Mouse (Mus musculus): ENCODE results near the gene Lmntd2.

Gene Lmntd2

DNA sequence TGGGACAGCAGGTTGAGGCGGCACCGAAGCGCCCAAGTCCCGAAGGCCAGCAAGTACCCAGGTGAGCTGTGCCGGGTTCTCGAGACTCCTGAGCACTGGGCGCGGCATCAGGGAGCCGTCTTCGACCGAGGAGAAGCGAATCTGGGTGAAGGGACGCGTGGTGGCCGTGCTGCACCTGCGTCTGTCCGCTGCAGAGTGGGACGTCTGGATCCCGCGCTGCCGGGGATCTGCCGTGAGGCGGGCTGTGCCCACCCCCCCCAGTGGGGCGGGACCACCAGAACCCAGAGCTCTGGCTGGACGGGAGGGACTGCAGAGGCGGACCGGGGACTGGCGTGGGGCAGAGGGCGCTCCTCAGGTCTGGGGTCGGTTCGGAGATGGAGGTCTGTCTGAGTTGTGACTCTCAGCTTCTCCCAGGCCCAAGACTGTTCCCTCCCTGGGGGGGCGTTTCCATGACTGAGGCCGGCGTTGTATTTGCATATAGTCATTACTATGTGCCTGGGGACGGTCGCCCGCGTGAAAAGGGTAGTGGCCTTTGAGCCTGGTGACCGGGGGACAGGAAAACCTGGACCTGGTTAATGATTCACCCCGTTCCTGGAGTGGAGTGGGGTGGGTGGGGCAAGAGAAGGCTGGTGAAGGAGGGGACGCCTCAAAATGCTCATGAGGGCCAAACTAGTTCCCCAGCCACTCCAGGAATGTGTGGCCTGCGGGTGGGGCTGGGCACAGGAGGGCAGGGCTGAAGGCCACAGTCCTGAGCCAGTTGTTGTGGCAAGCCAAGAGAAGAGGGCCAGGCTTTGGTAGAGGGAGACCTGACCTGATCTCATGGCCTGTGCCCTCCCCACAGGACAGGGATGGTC lies 2.2 kb upstream of the Lmntd2 start:
- DNase-seq: no peak

DNA sequence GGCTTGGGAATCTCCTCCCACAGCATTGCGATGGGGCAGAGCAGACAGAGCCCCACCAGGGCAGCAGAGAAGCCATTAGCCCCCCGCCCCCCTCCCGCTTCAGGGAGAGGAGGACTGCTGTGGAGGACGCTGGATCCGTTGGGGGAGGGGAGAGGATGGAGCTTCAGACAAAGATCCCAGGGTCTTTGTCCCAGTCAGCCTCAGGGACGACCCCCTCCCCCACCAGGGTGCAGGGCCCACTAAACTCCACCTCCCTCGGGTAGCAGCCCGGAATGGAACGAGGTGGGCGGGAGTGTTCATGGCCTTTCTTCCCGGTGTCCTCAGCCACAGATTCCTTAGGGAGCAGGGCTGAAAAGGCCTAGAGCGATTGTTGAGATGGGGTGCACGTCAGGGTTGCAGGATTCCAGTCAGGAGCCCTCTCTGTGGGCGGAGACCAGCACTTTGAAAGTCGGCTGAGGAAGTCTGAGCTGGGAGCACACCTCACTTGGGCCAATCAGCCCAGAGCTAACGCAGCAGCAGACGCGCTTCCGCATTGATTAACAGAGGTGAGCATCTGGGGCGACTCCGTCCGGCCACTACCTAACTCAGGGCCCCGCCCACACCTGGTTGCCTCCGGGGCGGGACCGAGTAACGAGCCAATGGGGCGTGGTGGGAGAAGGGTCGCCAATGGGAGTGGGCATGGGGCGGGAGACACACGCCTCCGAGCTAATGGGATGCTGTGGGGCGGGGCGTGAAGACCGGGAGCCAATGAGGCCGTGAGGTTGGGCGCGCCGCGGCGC lies 1.4 kb upstream of the Lmntd2 start, which contains the start of gene Rassf7:
Rassf7 (plus strand) TSS at position 760 of the 779 bp plus-strand sequence.
- DNase-seq: peak; percentile 96

DNA sequence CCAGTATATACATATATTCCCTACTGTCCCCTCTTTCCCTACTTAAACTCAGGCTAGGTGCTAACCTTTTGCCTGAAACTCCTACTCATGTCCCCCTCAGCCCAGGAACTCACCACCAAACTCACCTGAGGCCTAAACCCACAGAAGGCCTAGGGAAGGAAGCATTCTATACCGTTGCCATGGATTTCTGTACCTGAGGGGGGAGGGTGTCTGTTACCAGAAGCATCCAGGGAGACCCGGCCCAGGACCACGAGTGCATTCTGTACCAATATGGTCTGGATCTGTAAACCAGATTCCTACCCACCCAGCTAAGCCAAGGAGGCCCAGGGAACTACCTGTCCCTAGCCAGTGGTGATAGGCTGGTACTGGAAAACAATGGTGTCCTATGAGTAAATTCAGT lies 430 bp upstream of the Lmntd2 start:
- DNase-seq: no peak

DNA sequence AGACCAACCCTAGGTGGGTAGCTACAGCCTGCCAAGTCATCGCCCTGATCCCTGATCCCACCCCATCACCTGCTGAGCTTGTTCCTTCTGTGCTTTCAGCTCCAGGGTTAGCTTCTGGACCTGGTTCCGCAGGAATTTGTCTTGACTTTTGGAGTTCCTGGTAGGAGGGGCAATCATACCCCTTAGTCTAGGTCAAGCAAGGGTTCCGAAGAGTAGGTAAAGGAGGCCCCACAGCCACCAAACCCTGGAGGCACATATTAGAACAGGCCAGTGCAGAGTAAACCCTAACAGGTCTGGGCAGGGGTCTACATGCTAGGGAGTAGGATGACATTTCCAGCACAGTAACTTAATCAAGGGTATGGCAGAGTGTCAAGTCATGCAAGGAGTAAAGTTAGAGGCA lies 747 bp downstream of the Lmntd2 start:
- DNase-seq: no peak

DNA sequence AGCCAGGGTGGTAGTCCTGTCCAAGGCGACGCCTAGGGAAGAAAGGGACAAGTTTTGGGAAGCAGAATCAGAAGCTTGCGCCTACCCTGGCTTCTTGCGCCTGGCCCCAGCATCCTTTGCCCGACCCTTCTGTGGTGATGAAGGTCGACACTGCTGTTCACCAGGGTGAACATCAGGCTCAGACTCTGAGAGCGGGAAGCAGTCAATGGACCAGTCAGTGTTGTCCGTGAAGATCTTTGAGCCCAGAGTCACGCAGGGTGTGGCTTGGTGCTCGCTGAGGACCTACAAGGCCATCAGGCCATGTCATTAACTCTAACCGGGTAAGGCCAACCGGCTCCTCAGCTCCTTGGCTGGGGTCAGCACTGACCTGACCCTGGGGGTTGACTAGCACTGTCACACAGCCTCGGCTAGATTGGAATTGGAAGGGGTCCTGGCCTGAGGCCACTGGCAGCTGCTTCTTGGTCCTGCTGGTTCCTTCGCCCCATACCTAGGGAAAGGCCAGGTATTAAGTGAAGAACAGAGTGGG lies 3.2 kb downstream of the Lmntd2 start:
- no peak for DNase-seq

DNA sequence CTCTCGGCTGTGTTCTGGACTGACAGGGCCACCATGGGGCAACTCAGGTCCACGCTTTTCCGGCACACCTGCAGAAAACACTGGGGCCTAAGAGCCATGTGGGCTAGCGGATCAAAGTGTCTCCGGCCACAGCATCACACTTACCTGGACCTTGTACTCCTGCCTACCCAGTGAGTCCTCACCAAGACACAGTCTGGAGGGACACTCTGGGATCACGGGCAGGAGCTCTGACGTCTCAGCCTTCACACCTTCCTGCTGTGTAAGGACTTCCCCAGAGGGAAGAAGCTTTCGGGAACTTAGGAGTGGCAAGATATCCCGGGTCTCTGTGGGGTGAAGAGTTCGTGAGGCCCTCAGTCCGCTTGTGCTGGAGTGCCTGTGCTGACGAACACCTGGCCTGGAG lies 3.7 kb downstream of the Lmntd2 start:
- no peak for DNase-seq

DNA sequence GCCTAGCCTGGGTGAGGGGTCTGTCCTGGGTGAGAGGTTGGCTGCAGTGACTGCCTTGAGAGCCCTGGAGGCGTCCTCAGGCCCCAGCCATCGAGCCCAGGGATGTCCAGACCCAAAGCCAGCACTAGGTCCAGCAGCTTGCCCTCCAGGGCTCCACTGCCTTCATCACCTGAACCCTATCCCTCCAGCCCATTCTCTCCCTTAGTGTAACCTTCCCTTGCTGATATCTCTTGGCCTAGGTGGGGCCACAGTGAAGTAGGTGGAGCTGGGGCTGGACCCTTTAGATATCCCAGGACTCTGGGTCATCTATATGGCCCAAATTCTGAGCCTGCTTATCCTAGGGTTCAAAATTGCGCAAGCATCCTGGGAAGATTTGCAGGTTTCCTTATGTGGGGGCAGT lies 4.4 kb downstream of the Lmntd2 start:
- no peak for DNase-seq

DNA sequence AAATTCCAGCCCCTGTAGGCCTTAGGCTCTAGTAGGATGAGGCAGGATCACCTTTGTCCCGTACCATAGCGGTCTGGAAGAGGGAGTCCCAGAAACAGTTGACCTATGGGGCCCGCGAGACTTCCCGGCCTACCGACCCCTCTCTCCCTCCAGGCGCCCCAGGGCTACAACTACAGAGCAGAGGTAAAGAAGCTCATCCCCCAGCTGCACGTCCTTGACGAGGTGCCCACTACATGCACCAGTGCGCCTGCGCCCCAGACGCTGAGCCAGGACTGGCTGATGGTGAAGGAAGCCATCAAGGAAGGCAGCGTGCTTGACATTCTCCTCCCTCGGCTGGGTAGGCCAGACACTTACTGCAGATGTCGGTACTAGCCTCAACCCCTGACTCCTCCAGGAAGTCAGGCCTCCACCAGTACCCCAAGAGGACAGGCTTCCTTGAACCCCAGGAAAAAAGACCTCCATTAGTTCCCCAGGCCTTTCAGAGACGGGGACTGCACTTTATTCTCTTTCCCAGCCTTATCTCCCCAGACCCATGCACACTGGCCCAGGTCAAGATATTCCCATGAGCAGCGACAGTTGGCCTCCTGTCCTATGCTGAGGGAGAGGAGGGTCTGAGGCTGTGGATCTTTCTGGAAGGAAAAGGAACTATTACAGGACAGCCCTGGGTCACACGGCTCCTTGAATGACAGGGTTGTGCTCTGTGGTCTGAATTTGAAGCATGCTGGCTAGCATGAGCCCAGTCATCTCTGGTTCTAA lies 7.5 kb downstream of the Lmntd2 start:
- no peak for DNase-seq

DNA sequence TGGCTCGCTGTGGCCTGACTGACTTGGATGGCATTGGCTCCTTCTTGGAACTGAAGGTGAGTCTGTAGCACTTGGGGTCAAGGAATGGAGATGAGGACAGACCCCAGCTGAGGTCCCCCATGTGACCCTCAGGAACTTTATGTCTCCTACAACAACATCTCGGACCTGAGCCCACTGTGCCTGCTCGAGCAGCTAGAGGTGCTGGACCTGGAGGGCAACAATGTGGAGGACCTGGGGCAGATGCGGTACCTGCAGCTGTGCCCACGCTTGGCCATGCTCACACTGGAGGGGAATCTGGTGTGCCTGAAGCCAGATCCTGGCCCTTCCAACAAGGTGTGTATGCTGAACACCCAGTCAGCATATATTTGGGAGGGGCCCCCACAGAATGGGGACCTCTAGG lies 8.4 kb downstream of the Lmntd2 start:
- DNase-seq: no peak

DNA sequence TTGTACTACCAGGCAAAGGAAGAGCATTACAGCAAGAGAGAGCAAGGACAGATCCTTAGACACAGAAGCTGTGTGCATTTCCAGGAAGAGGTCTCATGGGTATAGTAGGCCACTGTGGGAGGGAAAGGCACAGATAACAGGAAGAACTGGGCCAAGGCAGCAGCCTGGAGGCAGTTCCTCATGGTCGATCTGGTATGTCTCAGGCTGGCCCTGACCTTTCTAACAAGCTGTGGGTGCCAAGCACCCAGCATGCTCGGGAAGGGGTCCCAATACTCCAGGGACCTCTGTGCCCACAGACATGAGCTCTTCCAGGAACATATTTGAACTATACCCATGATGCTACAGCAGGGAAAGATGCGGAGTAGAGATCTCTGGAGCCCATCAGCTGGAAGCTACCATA lies 9.3 kb downstream of the Lmntd2 start:
- no peak for DNase-seq

DNA sequence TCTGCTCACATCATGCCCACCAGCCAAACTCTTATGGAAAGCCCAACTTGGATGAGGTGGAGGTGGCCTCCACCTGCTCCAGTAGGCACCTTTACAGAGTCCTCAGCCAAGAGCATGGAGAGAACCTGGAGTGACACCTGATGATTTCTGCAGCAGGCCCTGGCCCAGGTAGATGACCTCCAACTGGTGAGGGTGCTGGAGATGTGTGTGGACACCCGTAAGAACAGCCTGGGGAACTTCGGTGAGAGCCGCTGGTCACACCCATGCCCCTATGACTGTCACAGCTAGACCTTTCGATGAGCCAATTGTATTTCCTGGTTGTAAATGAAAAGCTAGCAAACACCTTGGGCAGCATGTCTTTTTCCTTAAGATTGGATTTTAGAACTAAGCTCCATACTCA lies 15.8 kb downstream of the Lmntd2 start:
- DNase-seq: no peak

DNA sequence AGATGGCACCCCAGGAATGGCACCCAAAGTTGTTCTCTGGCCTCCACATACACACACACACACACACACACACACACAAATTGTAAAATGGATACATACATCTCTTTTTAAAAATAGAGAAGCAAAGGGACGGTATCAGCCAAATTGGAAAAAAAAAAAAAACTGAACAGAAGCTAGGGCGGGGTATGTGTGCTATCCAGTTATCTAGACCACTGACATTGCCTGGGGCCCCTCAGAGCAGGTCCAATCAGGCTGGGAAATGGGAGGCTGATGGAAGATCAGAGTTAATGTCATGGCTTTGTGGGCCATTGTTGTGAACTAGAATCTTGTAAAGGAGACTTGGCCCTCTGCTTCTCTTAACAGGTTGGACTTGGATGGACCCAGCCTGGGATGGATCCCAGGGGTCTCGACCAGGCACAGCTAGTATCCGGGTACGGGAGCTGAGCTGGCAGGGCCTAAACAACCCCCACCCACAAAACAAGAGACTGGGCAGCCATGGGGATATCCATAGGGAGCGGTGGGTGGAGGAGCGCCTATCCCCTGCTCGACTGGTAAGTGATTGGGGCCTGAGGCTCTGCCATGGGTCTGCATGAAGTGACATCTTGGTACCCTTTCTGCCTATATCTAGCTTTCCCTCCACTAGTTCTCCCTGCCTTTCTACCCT lies 17.1 kb downstream of the Lmntd2 start:
- no peak for DNase-seq

DNA sequence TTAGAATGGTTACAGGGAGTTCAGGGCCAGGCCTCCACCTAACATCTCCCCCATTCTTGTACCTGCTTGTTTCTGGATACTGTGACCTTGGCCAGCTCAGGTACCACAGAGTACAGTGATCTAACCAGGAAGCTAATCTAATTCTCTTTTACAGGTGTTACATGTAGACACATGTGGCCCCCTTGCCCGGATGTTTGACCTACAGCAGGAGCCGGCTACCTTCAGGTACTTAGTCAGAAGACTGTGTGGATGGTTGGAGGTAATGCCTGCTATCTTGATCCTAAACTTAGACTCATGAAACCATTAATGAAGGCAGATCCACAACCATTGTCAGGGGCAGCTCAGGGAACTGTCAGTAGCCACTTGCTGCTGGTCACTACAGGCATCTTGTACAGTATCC lies 18.1 kb downstream of the Lmntd2 start:
- no peak for DNase-seq

DNA sequence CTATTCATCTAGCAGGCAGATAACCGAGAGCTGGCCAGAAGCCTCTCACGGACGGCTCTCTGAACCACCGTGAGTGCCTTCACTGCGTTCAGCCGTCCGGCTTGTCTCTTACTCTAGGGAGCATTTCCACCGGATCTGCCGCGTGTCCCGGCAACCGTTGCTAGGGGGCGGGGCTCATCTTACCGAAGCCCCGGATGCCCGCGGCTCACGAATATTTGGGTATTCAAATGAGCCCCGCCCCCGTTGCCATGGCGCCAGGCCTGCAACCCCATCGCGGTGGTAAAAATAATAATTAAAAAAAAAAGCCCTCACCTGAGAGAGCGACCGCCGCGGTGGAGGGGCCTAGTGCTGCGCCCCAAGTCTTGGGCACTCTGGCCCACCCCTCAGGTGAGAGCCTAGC lies 19.1 kb downstream of the Lmntd2 start:
- DNase-seq: peak; percentile 94

DNA sequence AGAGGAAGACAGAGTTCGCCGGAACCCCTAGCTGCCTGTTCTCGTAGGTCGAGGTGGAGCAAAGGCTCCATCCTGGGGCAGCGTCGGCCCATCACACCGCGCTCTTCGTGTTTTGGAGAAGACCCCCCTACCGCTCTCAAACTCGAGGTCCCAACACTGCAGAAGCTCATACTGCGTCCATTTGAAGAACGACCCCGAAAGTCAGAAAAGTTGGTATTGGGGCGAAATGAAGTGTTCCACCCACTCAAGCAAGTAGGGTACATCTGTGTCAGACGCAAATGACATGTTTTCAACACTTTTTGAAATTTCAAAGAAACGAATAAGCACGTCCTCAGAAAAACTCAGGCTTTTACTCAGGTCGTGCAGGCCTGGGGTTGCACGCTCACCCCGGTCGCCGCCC lies 19.5 kb downstream of the Lmntd2 start:
- DNase-seq: no peak

DNA sequence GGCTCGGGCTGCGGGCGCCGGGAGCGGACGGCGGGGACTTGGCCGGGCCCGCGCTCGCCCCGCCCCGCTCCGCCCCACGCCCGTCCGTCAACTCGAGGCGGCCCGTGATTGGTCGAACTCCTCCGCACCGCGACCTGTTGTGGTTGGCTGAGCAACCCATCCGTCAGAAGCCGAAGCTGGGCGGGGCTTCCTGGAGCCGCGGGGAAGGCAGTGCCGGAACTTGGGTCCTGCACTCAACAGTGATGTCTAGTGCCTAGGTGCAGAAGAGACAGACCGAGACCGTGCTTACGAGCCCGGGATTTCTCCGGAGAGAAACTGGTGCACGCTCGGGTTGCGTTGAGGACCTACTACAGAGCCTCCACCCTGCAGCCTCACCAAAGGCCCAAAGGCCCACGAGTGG lies 19.9 kb downstream of the Lmntd2 start, which contains the start of the genes Hras and Lrrc56:
Hras (minus strand) TSS at position 58 of the 400 bp plus-strand sequence.
Lrrc56 (plus strand) TSS at position 210 of the 400 bp plus-strand sequence.
- DNase-seq: peak; percentile 98

DNA sequence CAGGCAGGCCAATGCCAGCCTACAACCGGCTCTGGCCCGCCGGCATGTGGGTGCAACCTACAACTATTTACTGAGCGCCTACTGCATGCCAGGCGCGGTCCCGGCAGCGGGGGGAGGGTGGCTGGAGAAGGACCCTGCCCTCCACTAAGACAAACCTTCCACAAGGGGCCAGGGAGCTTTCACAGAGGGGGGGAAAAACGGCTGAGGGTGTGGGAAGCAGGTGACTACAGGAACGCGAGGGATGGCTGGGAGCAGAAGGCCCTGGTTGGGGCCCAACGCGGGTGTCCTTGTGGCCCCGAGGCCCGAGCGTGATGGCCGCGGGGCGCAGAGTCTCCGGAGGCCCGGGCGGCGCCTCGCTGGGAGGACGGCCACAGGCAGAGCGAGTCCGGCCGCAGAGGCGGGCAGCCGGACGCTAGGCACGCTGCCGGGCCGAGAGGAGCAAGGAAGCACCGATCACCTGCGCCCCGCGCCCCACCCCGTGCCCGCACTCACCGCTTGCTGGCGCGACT lies 20.5 kb downstream of the Lmntd2 start:
- no peak for DNase-seq

DNA sequence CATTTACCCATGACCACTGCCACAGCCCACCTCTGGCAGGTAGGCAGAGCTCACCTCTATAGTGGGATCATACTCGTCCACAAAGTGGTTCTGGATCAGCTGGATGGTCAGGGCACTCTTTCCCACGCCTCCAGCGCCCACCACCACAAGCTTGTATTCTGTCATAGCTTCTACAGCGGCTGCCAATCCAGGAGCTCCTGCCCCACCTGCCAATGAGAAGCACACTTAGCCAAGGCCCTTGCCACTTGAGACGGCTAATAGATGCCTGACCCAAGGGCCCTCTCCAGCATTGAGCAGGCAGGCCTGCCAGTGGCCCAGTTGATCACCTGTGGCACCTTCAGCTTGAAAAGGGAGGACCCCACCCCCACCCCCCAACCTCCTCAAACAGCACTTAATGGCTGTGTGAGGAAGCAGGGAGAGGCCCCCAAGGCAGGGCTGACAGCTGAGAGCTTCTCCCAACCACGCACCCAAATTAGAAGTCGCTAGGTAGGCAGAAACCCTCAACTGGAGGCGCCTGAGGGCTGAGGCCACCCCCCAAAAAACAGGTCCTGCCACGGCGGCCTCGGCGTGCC lies 21.0 kb downstream of the Lmntd2 start:
- DNase-seq: peak; percentile 15

DNA sequence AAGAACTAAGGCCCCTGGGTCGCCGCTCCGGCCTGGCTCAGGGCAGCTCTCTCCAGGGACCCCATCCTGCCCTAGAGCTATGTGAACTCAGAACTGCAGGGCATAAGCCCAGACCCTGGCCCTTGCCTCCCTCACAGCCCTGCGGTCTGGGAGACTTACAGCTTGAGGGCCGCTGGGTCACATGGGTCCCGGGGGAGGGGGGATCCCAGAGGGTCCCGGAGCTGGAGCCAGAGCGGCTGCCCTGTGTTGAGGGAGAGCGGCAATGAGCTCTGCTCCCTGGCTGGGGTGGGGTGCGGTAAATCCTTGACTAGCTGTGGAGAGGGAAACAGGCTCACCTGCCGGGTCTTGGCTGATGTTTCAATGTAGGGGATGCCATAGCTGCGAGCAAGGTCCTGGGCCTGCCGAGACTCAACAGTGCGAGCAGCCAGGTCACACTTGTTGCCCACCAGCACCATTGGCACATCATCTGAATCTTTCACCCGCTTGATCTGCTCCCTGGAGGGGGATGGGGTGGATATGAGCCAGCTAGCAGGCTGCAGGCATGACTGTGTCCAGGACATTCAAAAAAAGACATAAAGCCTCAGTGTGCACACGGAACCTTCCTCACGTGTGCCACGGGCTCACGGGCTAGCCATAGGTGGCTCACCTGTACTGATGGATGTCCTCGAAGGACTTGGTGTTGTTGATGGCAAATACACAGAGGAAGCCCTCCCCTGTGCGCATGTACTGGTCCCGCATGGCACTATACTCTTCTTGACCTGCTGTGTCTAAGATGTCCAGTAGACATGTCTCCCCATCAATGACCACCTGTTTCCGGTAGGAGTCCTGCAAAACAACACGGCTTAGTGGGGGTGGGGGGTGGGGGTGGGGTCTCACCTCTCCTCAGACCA lies 21.8 kb downstream of the Lmntd2 start:
- no peak for DNase-seq

DNA sequence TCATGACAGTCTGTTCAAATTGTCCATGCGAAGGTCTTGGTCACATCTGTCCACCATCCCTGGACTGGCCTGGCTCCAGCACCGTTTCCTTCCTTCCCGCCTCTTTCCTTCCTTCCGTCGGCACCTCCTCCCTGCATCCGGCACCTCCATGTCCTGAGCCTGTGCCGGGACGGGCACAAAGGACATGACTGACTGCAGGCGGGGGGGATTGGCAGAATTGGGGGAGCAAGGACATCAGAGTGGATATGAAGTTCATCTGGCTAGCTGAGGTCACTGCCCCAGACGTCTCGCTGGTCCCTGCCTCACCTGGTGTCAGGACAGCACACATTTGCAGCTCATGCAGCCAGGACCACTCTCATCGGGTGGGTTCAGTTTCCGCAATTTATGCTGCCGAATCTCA lies 22.8 kb downstream of the Lmntd2 start:
- DNase-seq: no peak

DNA sequence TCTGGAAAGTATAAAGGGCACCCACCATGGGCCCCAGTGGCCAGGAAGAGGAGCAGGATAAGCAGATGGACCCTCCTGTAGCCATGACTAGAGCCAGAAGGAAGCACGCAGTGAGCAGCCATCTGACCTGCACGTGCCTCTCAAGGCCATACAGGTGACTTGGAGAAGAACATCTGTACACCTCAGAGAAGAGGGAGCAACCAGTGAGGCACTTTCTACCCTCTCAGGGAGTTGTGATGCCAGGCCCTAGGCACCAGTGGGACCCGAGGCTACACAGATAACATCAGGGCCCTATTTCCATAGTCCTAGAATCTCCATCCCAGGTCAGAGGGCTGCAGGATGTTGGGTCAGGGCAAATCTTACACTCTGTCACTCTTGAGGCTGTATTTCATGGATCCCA lies 23.7 kb downstream of the Lmntd2 start:
- no peak for DNase-seq
